Mouse (Mus musculus) layer of hippocampus, postnatal 10 days (tissue): ENCODE data around the gene Vmn2r49. TPM values are rescaled to one million over a fixed set of nuclear protein-coding genes. Genes with fewer than 3 reads are reported as not detected.
"Not testable (repeated sequence)": the region's sequence is repeated elsewhere in the genome, so short reads cannot be mapped to it uniquely, and the experiment has no call there.

ENCODE experiments used
- DNase-seq, 2 experiments: peaks; one replicate each; pipeline ENCODE4 v3.0.0; 2021; ENCODE audit warnings: low spot score in 2 of 2
- long read RNA-seq: library from polyadenylated mRNA; stranded (forward); transcript quantifications from one replicate; pipeline ENCODE4 v2.0.0, GENCODE M21; 2023
- total RNA-seq, 2 experiments: library from RNA; stranded (reverse); gene quantifications; 2 replicates each; pipeline ENCODE4 v1.2.3; 2021

Gene Vmn2r49
- not detected for total RNA-seq
- long read RNA-seq: 0 reads

GRCm38 (mm10) chr7:9992157-9992556, at the start of gene Vmn2r49:
TSS of gene Vmn2r49 (minus strand) at chr7:9992257.
- not testable (repeated sequence) for DNase-seq

GRCm38 (mm10) chr7:9953485-9953884, 38.6 kb downstream of the Vmn2r49 start, which contains the start of gene Vmn2r48:
TSS of gene Vmn2r48 (minus strand) at chr7:9953585.
- DNase-seq: not testable (repeated sequence)

Other genes with a start within 250 kb of the Vmn2r49 start
- not detected for gene Vmn2r46, start 221.7 kb downstream of the Vmn2r49 start, total RNA-seq
- not detected for gene Vmn2r47, start 150.9 kb downstream of the Vmn2r49 start, total RNA-seq
- gene Vmn2r48, start 38.7 kb downstream of the Vmn2r49 start, total RNA-seq: not detected
- gene Vmn2r50, start 61.0 kb upstream of the Vmn2r49 start, total RNA-seq: not detected
- gene Vmn2r51, start 113.5 kb upstream of the Vmn2r49 start, total RNA-seq: not detected
- gene Vmn2r52, start 184.3 kb upstream of the Vmn2r49 start, total RNA-seq: not detected